Mouse (Mus musculus): Measurements from ENCODE around the gene Prex1.
"Not testable (repeated sequence)": the region's sequence is repeated elsewhere in the genome, so short reads cannot be mapped to it uniquely, and the experiment has no call there.

The Prex1 gene

GRCm38 (mm10) chr2:166713690-166714426, at the start of gene Prex1:
TSS of gene Prex1 (minus strand) at chr2:166713832.
- in situ Hi-C loops (cut with MboI; ENCODE audit: unreplicated experiment in 2 of 2) = loop anchor here (5.0 kb wide), 5 partner anchors 33 to 92 kb away; no protein-coding TSS in a partner anchor

- in situ Hi-C loops (cut with MboI; ENCODE audit: unreplicated experiment in 2 of 2) = no loop called here
These were observed 44.3 kb upstream of the Prex1 start for GRCm38 (mm10) chr2:166757969-166758368.

DNA sequence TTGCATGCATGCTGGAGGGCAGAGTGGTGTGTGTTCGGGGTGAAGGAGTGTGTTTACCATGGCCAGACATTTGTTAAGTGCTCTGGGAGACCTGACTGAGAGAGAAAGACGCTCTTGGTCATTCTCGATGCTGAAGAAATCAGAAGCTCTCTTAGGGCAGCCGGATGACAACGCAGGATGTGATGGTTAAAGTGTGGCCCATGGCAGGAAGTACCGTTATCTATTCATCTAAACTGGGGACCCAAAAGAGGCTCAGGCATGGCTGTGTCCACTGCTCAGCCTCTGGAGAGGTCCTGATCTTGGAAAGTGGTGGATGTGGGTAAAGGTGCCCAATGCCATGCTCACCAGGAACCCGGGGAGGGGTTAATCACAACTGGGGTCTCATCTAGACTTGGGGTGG, 41.1 kb upstream of the Prex1 start:
- in situ Hi-C loops (cut with MboI; ENCODE audit: unreplicated experiment in 2 of 2) = no loop called here

DNA sequence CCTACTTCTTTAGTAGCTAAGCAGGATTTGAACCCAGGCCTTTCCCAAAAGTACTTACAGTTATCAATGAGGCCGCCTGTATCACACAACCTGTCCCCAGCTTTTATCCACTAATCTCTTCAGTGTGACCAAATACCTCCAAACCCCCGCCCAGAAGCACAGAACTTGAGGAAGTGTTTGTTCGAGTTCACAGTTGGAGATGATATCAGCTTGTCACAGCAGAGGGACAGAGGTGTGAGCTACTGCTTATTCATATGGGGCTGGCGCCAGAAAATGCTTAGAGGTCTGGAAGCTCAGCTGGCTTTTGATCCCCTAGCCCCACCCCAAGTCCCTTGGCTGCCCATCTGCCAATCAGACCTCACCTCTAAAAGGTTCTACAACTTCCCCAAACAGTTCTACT, 40.6 kb upstream of the Prex1 start:
- in situ Hi-C loops (cut with MboI; ENCODE audit: unreplicated experiment in 2 of 2) = no loop called here

DNA sequence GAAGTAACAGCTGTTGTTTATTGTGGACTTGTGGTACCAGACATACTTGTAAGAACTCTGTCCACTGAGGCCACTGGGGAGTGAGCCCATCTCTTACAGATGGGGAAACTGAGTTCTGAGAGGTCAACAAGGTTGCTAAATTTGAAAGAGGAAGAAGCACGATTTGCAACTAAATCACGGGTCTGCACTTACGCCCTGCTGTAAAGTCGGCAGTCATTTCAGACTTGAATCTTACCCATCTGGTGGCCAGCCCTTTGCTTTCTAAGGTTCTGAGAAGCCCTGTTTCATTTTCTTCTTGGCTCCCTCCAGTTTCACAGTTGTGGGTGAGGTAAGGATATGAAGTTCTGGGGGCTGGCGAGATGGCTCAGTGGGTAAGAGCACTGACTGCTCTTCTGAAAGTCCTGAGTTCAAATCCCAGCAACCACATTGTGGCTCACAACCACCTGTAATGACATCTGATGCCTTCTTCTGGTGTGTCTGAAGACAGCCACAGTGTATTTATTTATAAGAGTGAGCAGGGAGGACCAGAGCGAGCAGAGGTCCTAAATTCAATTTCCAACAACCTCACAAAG, 37.1 kb upstream of the Prex1 start:
- in situ Hi-C loops (cut with MboI; ENCODE audit: unreplicated experiment in 2 of 2) = no loop called here

DNA sequence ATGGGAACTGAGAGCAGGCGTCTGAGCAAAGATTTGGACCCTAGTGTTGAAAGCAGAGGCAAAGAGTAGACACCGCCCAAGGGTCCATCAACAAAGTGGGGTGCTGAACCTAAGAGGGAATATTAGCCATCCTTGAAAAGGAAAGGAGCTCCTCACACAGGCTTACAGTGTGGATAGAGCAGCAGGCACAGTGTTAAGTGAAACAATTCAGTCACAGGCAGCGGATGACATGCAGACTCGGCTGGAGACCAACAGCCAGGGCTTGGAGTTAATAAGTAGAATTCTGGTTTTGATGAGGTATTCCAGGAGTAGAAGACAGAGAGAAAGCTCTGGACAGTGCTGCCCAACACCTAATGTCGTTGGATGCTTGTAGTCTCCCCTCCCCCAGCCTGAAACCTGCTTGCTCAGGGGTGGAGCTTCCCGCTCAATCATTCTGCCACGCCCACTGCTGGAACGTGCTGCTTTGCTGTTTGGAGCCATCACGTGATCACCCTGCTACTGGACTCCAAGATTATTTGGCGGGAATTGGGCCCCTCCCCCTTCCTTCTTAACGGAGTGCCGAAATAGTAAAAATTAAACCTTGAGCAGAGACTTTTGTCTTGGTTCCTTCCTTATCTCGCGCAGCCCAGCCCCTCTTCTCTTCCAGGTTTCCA, 32.8 kb upstream of the Prex1 start:
- in situ Hi-C loops (cut with MboI; ENCODE audit: unreplicated experiment in 2 of 2) = loop anchor here (5.0 kb wide), 1 partner anchor 34 kb away; the partner anchor contains the start of gene Prex1 (in 2 of the 2)

- in situ Hi-C loops (cut with MboI; ENCODE audit: unreplicated experiment in 2 of 2) = loop anchor here (5.0 kb wide), 1 partner anchor 34 kb away; the partner anchor contains the start of gene Prex1 (in 2 of the 2)
These were observed 32.2 kb upstream of the Prex1 start for GRCm38 (mm10) chr2:166745849-166746248.

DNA sequence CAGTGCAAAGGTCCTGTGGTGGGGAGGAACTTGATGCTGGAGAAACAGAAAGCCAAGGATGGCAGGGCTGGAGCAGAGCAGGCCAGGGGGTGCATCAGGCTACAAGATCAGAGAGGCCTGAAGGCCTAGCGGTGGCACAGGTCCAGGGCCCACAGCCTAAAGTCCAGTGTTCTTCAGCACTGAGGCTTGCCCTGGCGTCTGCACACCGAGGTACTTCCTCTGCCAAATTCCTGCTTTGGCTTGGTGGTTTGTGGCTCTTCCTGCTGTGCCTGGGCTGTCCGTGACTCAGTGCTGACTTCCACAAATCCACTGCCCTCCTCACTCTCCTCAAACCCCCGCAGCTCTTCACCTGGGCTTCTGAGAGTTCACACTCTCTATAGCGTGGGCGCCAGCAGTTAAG, 30.8 kb upstream of the Prex1 start:
- in situ Hi-C loops (cut with MboI; ENCODE audit: unreplicated experiment in 2 of 2) = no loop called here

- in situ Hi-C loops (cut with MboI; ENCODE audit: unreplicated experiment in 2 of 2) = no loop called here
These were observed 29.9 kb upstream of the Prex1 start for GRCm38 (mm10) chr2:166743504-166743903.

DNA sequence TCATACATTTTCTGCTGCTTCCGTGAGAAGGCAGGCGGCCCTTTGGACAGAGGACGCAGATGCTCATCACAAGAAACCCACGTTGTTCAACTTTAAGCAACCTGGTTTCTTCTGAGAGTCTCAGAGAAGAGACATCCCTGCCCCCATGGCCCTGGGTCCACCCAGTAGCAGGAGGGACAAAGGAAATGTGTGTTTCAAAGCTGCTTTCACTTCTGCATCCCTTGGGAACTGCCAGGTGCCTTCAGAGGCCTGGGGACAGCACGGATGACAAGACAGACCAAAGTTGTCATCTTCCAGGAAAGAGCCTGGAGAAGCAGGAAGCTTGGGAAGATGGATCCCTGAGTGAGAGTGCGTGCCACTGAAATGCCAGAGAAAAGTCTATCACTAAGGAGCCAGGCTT, 27.8 kb upstream of the Prex1 start:
- in situ Hi-C loops (cut with MboI; ENCODE audit: unreplicated experiment in 2 of 2) = no loop called here

- in situ Hi-C loops (cut with MboI; ENCODE audit: unreplicated experiment in 2 of 2) = no loop called here
These were observed 26.8 kb upstream of the Prex1 start for GRCm38 (mm10) chr2:166740396-166740795.

DNA sequence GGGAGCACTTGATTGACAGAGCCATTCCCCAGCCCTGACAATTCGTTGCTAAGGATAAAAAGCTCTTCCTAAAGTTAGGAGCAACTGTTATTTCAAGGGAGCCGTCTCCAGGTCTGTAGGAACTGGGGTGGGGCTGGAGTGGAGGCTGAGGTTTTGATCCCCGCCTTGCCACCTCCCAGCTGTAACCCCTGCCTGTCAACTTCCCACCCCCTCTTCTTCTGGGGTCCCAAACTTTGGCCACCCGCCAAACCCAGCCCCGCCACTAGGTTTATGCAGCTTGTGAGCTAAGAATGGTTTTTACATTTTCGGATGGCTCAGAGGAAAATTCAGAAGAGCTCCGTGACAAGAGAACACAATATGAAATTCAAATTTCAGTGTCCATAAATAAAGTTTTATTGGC, 23.7 kb upstream of the Prex1 start:
- in situ Hi-C loops (cut with MboI; ENCODE audit: unreplicated experiment in 2 of 2) = no loop called here

GRCm38 (mm10) chr2:166735469-166736001, 21.9 kb upstream of the Prex1 start:
- in situ Hi-C loops (cut with MboI; ENCODE audit: unreplicated experiment in 2 of 2) = no loop called here

DNA sequence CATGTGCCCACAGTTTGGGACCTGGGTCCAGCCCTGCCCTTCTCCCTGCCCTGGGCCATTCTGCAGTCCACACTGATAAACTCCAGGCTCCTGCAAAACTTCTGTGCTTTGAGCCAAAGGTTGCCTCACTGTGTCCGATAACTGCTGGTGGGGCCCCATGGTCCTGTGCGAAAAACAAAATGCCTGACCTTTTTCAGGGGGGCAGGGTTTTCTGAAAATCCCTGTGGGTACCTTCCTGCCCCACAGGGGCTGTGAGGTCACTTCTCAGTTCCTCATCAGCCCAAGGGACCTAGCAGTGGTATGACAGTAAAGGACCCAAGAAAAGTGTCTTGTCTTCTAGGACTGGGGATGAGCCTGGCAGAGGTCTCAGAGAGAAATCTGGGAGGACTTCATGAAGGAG, 19.2 kb upstream of the Prex1 start:
- in situ Hi-C loops (cut with MboI; ENCODE audit: unreplicated experiment in 2 of 2) = no loop called here

DNA sequence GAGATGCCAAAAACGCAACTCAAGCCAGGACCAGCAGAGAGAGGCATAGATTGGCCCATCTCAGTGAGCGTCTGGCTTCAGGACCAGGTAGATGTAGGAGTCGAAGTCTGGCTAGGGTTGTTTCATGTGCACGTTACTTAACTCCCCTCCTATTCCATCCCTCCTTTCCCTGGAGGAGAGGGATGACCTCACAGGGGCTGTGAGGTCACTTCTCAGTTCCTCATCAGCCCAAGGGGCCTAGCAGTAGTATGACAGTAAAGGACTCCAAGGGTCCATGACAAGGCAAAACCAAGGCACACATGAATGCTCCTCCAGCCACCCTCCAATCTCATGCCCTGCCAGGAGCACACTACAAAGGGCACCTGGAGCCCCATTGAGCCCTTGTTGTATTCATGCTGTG, 18.5 kb upstream of the Prex1 start:
- in situ Hi-C loops (cut with MboI; ENCODE audit: unreplicated experiment in 2 of 2) = no loop called here

DNA sequence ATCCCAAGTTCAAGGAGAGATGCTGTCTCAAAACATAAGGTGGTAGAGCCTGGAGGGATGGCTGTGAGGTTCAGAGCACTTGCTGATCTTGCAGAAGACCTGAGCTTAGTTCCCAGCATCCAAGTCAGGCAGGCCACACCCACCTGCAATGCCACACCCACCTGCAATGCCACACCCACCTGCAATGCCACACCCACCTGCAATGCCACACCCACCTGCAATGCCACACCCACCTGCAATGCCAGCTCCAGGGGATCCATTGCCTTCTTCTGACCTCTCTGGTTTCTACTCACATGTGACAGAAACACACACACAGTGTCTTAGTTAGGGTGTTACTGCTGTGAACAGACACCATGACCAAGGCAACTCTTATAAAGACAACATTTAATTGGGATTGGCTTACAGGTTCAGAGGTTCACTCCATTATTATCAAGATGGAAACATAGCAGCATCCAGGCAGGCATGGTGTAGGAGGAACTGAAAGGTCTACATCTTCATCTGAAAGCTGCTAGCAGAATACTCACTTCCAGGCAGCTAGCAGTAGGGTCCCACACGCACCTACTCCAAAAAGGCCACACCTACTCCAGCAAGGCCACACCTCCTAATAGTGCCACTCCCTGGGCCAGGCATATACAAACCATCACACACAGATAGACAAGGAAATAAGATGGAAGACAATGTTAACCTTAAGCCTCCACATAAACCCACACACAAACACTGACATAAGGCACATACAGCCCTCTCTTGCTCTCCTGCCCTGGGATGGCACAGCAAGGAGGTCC, 17.7 kb upstream of the Prex1 start:
- in situ Hi-C loops (cut with MboI; ENCODE audit: unreplicated experiment in 2 of 2) = not testable (repeated sequence)

GRCm38 (mm10) chr2:166730567-166730915, 16.9 kb upstream of the Prex1 start:
- in situ Hi-C loops (cut with MboI; ENCODE audit: unreplicated experiment in 2 of 2) = no loop called here

DNA sequence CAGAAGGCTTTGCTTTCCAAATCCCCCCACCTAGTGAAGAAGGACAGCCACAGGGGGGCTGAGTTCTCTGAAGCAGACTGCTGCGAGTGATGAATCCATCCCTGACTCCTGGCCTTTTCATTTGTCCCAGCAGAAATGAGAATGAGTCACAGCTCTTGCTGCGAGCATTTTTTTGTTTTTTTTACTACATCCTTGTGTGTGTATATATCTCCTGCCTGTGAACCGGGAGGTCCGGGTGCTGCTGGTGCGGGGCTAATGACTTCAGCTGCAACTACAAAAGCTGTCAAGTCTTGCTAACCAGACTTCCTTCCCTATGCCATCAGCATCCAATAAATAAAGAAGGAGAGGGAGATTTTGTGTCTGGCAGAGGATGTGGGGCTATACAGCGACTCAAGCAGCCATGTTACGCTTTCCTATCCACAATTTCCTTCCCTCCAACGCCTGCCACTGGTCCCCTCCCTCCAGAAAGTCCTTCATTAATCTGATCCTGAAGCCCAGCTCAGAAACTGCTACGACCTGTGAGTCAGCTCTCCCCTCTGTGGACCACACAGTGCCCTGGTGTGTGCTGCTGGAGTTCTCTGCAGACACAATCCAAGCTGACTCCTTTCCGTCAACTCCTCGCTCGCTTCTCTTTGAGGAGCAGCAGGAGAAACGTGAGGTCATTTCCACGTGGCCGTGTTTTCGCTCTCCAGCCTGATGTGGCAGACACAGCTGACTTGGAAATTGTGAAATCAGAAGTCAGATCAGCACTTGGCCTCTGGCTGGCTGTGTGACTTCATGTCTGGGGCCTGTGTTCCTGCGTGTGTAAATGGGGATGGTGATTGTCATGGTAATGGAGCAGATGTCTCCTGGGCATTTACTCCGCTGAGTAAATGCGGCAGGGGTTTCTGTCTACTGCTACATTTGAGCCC, 16.3 kb upstream of the Prex1 start:
- in situ Hi-C loops (cut with MboI; ENCODE audit: unreplicated experiment in 2 of 2) = no loop called here

DNA sequence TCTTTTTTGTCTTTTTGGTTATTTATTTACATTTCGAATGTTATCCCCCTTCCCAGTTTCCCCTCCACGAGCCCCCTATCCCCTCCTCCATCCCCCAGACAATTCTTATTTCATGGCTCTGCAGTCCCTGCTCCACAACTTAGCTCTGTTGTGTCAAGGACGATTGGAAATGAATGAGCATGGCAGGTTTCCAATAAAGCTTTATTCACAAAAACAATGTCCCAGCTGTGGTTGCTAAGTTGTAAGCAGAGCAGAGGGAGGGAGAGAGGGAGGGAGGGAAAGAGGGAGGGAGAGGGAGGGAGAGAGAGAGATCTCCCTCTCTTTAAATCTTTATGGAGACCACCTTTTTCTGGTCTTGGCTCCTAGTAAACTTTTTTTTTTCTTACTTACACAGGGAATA, 15.4 kb upstream of the Prex1 start:
- in situ Hi-C loops (cut with MboI; ENCODE audit: unreplicated experiment in 2 of 2) = no loop called here

GRCm38 (mm10) chr2:166728261-166728680, 14.6 kb upstream of the Prex1 start:
- in situ Hi-C loops (cut with MboI; ENCODE audit: unreplicated experiment in 2 of 2) = no loop called here
